Mouse (Mus musculus): ENCODE measurements around the gene Mrpl23. TPM values are rescaled to one million over a fixed set of nuclear protein-coding genes. Genes with fewer than 3 reads are reported as not detected.

Mrpl23 gene
- total RNA-seq, 1 experiment from 2014 or later: 9.3 TPM

- no peak for ATAC-seq (ENCODE audit: extremely low read depth, insufficient number of reproducible peaks, low FRiP score, poor library complexity, severe bottlenecking)
Measured at GRCm38 (mm10) chr7:142547874-142548273, 15.4 kb downstream of the Mrpl23 start.

- ATAC-seq (ENCODE audit: extremely low read depth, insufficient number of reproducible peaks, low FRiP score, poor library complexity, severe bottlenecking): no peak
Measured at GRCm38 (mm10) chr7:142548706-142549105, 16.2 kb downstream of the Mrpl23 start.

- no peak for ATAC-seq (ENCODE audit: extremely low read depth, insufficient number of reproducible peaks, low FRiP score, poor library complexity, severe bottlenecking)
Measured at GRCm38 (mm10) chr7:142549941-142550763, 17.7 kb downstream of the Mrpl23 start.

GRCm38 (mm10) chr7:142550935-142551373, 18.5 kb downstream of the Mrpl23 start:
- no peak for ATAC-seq (ENCODE audit: extremely low read depth, insufficient number of reproducible peaks, low FRiP score, poor library complexity, severe bottlenecking)

GRCm38 (mm10) chr7:142551691-142552090, 19.2 kb downstream of the Mrpl23 start:
- ATAC-seq (ENCODE audit: extremely low read depth, insufficient number of reproducible peaks, low FRiP score, poor library complexity, severe bottlenecking): no peak

- no peak for ATAC-seq (ENCODE audit: extremely low read depth, insufficient number of reproducible peaks, low FRiP score, poor library complexity, severe bottlenecking)
Measured at GRCm38 (mm10) chr7:142552591-142553416, 20.3 kb downstream of the Mrpl23 start.

- no peak for ATAC-seq (ENCODE audit: extremely low read depth, insufficient number of reproducible peaks, low FRiP score, poor library complexity, severe bottlenecking)
Measured at GRCm38 (mm10) chr7:142553417-142554335, 21.2 kb downstream of the Mrpl23 start.

- no peak for ATAC-seq (ENCODE audit: extremely low read depth, insufficient number of reproducible peaks, low FRiP score, poor library complexity, severe bottlenecking)
Measured at GRCm38 (mm10) chr7:142554625-142555024, 22.1 kb downstream of the Mrpl23 start.

- no peak for ATAC-seq (ENCODE audit: extremely low read depth, insufficient number of reproducible peaks, low FRiP score, poor library complexity, severe bottlenecking)
Measured at GRCm38 (mm10) chr7:142555366-142556088, 23.0 kb downstream of the Mrpl23 start.

GRCm38 (mm10) chr7:142556089-142556476, 23.6 kb downstream of the Mrpl23 start:
- ATAC-seq (ENCODE audit: extremely low read depth, insufficient number of reproducible peaks, low FRiP score, poor library complexity, severe bottlenecking): no peak

GRCm38 (mm10) chr7:142557696-142558095, 25.2 kb downstream of the Mrpl23 start:
- no peak for ATAC-seq (ENCODE audit: extremely low read depth, insufficient number of reproducible peaks, low FRiP score, poor library complexity, severe bottlenecking)

GRCm38 (mm10) chr7:142558511-142559146, 26.1 kb downstream of the Mrpl23 start:
- no peak for ATAC-seq (ENCODE audit: extremely low read depth, insufficient number of reproducible peaks, low FRiP score, poor library complexity, severe bottlenecking)

- ATAC-seq (ENCODE audit: extremely low read depth, insufficient number of reproducible peaks, low FRiP score, poor library complexity, severe bottlenecking): no peak
Measured at GRCm38 (mm10) chr7:142559651-142560175, 27.2 kb downstream of the Mrpl23 start.

- ATAC-seq (ENCODE audit: extremely low read depth, insufficient number of reproducible peaks, low FRiP score, poor library complexity, severe bottlenecking): no peak
Measured at GRCm38 (mm10) chr7:142560942-142561855, 28.7 kb downstream of the Mrpl23 start.

- ATAC-seq (ENCODE audit: extremely low read depth, insufficient number of reproducible peaks, low FRiP score, poor library complexity, severe bottlenecking): no peak
Measured at GRCm38 (mm10) chr7:142561856-142562404, 29.4 kb downstream of the Mrpl23 start.

GRCm38 (mm10) chr7:142563168-142563567, 30.7 kb downstream of the Mrpl23 start:
- ATAC-seq (ENCODE audit: extremely low read depth, insufficient number of reproducible peaks, low FRiP score, poor library complexity, severe bottlenecking): no peak

Measured in neutrophil, adult 5-6 weeks (primary cell).